Mouse (Mus musculus): ENCODE measurements around the gene Rab3gap2. TPM values are rescaled to one million over a fixed set of nuclear protein-coding genes. Genes with fewer than 3 reads are reported as not detected.

Rab3gap2 gene
- total RNA-seq, 1 experiment: 38.8 TPM

DNA sequence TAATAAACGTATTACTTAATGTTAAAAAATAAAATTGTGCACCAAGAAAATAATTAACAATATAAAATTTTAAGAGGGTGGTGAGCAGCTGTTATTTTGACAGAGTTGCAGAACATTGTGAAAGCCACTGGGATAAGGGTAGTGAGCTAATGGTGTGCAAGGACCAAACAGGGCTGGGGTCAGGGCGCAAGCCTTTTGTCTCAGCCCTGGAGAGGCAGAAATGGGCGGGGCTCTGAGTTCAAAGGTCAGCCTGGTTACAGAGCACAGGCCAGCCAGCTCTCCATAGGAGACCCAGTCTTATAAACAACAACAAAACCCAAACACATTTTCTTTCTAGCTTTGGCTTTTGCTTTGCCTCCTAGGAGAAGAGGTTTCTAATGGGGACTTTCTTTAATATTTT, 52.8 kb downstream of the Rab3gap2 start:
- Histone ChIP-seq H3K36me3 (ENCODE audit: control insufficient read depth, insufficient read depth, low read length, poor library complexity, severe bottlenecking) (peaks cover 26% of the 10 kb centered on the region), H3K27ac (ENCODE audit: insufficient read depth, low read depth, low read length, poor library complexity, severe bottlenecking) (no peak overlapping the region)
- TF ChIP-seq HCFC1 (IDR thresholded peaks at IDR 0.05; ENCODE audit: borderline replicate concordance, insufficient read depth, low read length): no peak
- TF ChIP-seq CHD2 (IDR thresholded peaks at IDR 0.05; ENCODE audit: low read depth, low read length): no peak
- TF ChIP-seq MAFK (IDR thresholded peaks at IDR 0.05; ENCODE audit: insufficient read depth, low read depth, low read length): no peak
- TF ChIP-seq ZC3H11A (IDR thresholded peaks at IDR 0.05; ENCODE audit: borderline replicate concordance, low read depth, low read length): no peak
- TF ChIP-seq ZNF384 (IDR thresholded peaks at IDR 0.05; ENCODE audit: low read depth, low read length): no peak

GRCm38 (mm10) chr1:185262565-185262964, 58.6 kb downstream of the Rab3gap2 start:
- TF ChIP-seq MAFK (IDR thresholded peaks at IDR 0.05; ENCODE audit: insufficient read depth, low read depth, low read length) (no peak), HCFC1 (IDR thresholded peaks at IDR 0.05; ENCODE audit: borderline replicate concordance, insufficient read depth, low read length) (no peak), CHD2 (IDR thresholded peaks at IDR 0.05; ENCODE audit: low read depth, low read length) (no peak), ZNF384 (IDR thresholded peaks at IDR 0.05; ENCODE audit: low read depth, low read length) (no peak), ZC3H11A (IDR thresholded peaks at IDR 0.05; ENCODE audit: borderline replicate concordance, low read depth, low read length) (no peak)
- DNase-seq (ENCODE audit: low read depth, low spot score): peak; percentile 13
- no peak overlapping the region for H3K9ac ChIP-seq (ENCODE audit: insufficient read depth, low read depth, low read length, poor library complexity, severe bottlenecking)
- peaks cover 40% of the 10 kb centered on the region for H3K36me3 ChIP-seq (ENCODE audit: control insufficient read depth, insufficient read depth, low read length, poor library complexity, severe bottlenecking)
- no peak overlapping the region for H3K27ac ChIP-seq (ENCODE audit: insufficient read depth, low read depth, low read length, poor library complexity, severe bottlenecking)
- no peak overlapping the region for H3K4me3 ChIP-seq (ENCODE audit: insufficient read depth in 1 of 2, low read depth in 1 of 2, low read length in 2 of 2, poor library complexity in 1 of 2, severe bottlenecking in 1 of 2)
- H3K9me3 ChIP-seq (ENCODE audit: control insufficient read depth, insufficient read depth, low read depth, low read length): no peaks in the 10 kb centered on the region
- in situ Hi-C loops (cut with MboI; ENCODE audit: low sequenced_read_pairs in 2 of 2, unreplicated experiment in 2 of 2): no loop called here
- no peaks in the 10 kb centered on the region for H3K4me1 ChIP-seq (ENCODE audit: control insufficient read depth in 2 of 2, insufficient read depth in 2 of 2, low read length in 2 of 2, poor library complexity in 1 of 2)

More for the DNA sequence above, 52.8 kb downstream of the Rab3gap2 start:
- Histone ChIP-seq H3K9me3 (ENCODE audit: control insufficient read depth, insufficient read depth, low read depth, low read length) (no peaks in the 10 kb centered on the region), H3K9ac (ENCODE audit: insufficient read depth, low read depth, low read length, poor library complexity, severe bottlenecking) (no peak overlapping the region), H3K4me1 (ENCODE audit: control insufficient read depth in 2 of 2, insufficient read depth in 2 of 2, low read length in 2 of 2, poor library complexity in 1 of 2) (no peaks in the 10 kb centered on the region), H3K4me3 (ENCODE audit: insufficient read depth in 1 of 2, low read depth in 1 of 2, low read length in 2 of 2, poor library complexity in 1 of 2, severe bottlenecking in 1 of 2) (no peak overlapping the region)
- DNase-seq (ENCODE audit: low read depth, low spot score): no peak
- in situ Hi-C loops (cut with MboI; ENCODE audit: low sequenced_read_pairs in 2 of 2, unreplicated experiment in 2 of 2): no loop called here

DNA sequence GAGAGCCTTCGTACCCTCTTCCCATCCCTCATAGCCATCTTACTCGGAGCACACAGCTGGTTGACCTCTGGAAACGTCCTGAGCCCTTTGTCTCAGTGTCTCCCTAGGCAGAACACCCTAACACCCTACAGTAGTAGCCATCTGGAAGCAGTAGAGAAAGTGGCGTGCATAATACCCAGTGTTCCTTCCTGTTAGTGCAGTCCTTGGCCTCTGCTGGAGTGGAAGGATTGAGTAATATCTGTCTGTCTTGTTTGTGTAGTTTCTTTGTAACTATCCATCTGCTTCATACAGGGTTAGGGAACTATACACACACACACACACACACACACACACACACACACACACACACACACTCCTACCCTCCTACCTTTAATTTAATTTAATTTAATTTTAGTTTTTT, 64.8 kb downstream of the Rab3gap2 start:
- Histone ChIP-seq H3K4me1 (ENCODE audit: control insufficient read depth in 2 of 2, insufficient read depth in 2 of 2, low read length in 2 of 2, poor library complexity in 1 of 2) (no peaks in the 10 kb centered on the region), H3K9me3 (ENCODE audit: control insufficient read depth, insufficient read depth, low read depth, low read length) (no peaks in the 10 kb centered on the region), H3K9ac (ENCODE audit: insufficient read depth, low read depth, low read length, poor library complexity, severe bottlenecking) (no peak overlapping the region), H3K4me3 (ENCODE audit: insufficient read depth in 1 of 2, low read depth in 1 of 2, low read length in 2 of 2, poor library complexity in 1 of 2, severe bottlenecking in 1 of 2) (no peak overlapping the region), H3K36me3 (ENCODE audit: control insufficient read depth, insufficient read depth, low read length, poor library complexity, severe bottlenecking) (peaks cover 16% of the 10 kb centered on the region), H3K27ac (ENCODE audit: insufficient read depth, low read depth, low read length, poor library complexity, severe bottlenecking) (no peak overlapping the region)
- no peak for TF ChIP-seq CHD2 (IDR thresholded peaks at IDR 0.05; ENCODE audit: low read depth, low read length)
- TF ChIP-seq HCFC1 (IDR thresholded peaks at IDR 0.05; ENCODE audit: borderline replicate concordance, insufficient read depth, low read length): no peak
- TF ChIP-seq MAFK (IDR thresholded peaks at IDR 0.05; ENCODE audit: insufficient read depth, low read depth, low read length): no peak
- no peak for TF ChIP-seq ZC3H11A (IDR thresholded peaks at IDR 0.05; ENCODE audit: borderline replicate concordance, low read depth, low read length)
- no peak for TF ChIP-seq ZNF384 (IDR thresholded peaks at IDR 0.05; ENCODE audit: low read depth, low read length)
- no peak for DNase-seq (ENCODE audit: low read depth, low spot score)
- in situ Hi-C loops (cut with MboI; ENCODE audit: low sequenced_read_pairs in 2 of 2, unreplicated experiment in 2 of 2): no loop called here

- no peak for DNase-seq (ENCODE audit: low read depth, low spot score)
- Histone ChIP-seq H3K36me3 (ENCODE audit: control insufficient read depth, insufficient read depth, low read length, poor library complexity, severe bottlenecking) (peaks cover 11% of the 10 kb centered on the region), H3K9me3 (ENCODE audit: control insufficient read depth, insufficient read depth, low read depth, low read length) (no peaks in the 10 kb centered on the region), H3K9ac (ENCODE audit: insufficient read depth, low read depth, low read length, poor library complexity, severe bottlenecking) (no peak overlapping the region), H3K27ac (ENCODE audit: insufficient read depth, low read depth, low read length, poor library complexity, severe bottlenecking) (no peak overlapping the region), H3K4me3 (ENCODE audit: insufficient read depth in 1 of 2, low read depth in 1 of 2, low read length in 2 of 2, poor library complexity in 1 of 2, severe bottlenecking in 1 of 2) (no peak overlapping the region), H3K4me1 (ENCODE audit: control insufficient read depth in 2 of 2, insufficient read depth in 2 of 2, low read length in 2 of 2, poor library complexity in 1 of 2) (no peaks in the 10 kb centered on the region)
- TF ChIP-seq CHD2 (IDR thresholded peaks at IDR 0.05; ENCODE audit: low read depth, low read length) (no peak), MAFK (IDR thresholded peaks at IDR 0.05; ENCODE audit: insufficient read depth, low read depth, low read length) (no peak), HCFC1 (IDR thresholded peaks at IDR 0.05; ENCODE audit: borderline replicate concordance, insufficient read depth, low read length) (no peak), ZC3H11A (IDR thresholded peaks at IDR 0.05; ENCODE audit: borderline replicate concordance, low read depth, low read length) (no peak), ZNF384 (IDR thresholded peaks at IDR 0.05; ENCODE audit: low read depth, low read length) (no peak)
- in situ Hi-C loops (cut with MboI; ENCODE audit: low sequenced_read_pairs in 2 of 2, unreplicated experiment in 2 of 2): no loop called here
Observed at GRCm38 (mm10) chr1:185270403-185271097, 66.6 kb downstream of the Rab3gap2 start.

Measured in ES-E14 (cell line).